Mouse (Mus musculus) cortical plate, adult 2 months (tissue): ENCODE measurements around the gene Sri.

Experiments used
- CTCF ChIP-seq: fragments of 200-500 bp; IDR thresholded peaks from 2 replicates; pipeline ENCODE4 v1.5.1; 2011; ENCODE audit warnings: mild to moderate bottlenecking, control low read depth, low read length; ENCODE audit not compliant: insufficient read depth; ENCODE audit errors: extremely low read depth
- POLR2A ChIP-seq: fragments of 200-500 bp; IDR thresholded peaks from 2 replicates; pipeline ENCODE4 v1.6.1; 2011; ENCODE audit warnings: mild to moderate bottlenecking, low read length, control low read depth; ENCODE audit not compliant: insufficient read depth; ENCODE audit errors: extremely low read depth

GRCm38 (mm10) chr5:8077481-8077880 lies 31.6 kb downstream of the Sri start:
- TF ChIP-seq CTCF (no peak), POLR2A (no peak)
